Mouse (Mus musculus) megakaryocyte-erythroid progenitor cell, adult 5-6 weeks (primary cell): ENCODE measurements around the gene Pik3c2g. TPM values are rescaled to one million over a fixed set of nuclear protein-coding genes. Genes with fewer than 3 reads are reported as not detected.

ENCODE experiments used
- ATAC-seq: replicated peaks from 2 replicates; pipeline ENCODE4 v1.8.0; 2016; ENCODE audit warnings: mild to moderate bottlenecking, inconsistent platforms; ENCODE audit not compliant: severe bottlenecking, poor library complexity, low FRiP score, low TSS enrichment
- total RNA-seq, 2 experiments: library from RNA; stranded (forward) in 1 of 2; stranded (reverse) in 1 of 2; fragments of 200-1000, 215-1000 nt in 1 of 2; fragments of >200 nt in 1 of 2; fragmentation: Nextera tagmentation in 1 of 2; gene quantifications; 2 replicates each; pipeline ENCODE4 v1.2.3; 2014 to 2017

Gene Pik3c2g
- total RNA-seq, 2 experiments from 2014 or later, result not detected

DNA sequence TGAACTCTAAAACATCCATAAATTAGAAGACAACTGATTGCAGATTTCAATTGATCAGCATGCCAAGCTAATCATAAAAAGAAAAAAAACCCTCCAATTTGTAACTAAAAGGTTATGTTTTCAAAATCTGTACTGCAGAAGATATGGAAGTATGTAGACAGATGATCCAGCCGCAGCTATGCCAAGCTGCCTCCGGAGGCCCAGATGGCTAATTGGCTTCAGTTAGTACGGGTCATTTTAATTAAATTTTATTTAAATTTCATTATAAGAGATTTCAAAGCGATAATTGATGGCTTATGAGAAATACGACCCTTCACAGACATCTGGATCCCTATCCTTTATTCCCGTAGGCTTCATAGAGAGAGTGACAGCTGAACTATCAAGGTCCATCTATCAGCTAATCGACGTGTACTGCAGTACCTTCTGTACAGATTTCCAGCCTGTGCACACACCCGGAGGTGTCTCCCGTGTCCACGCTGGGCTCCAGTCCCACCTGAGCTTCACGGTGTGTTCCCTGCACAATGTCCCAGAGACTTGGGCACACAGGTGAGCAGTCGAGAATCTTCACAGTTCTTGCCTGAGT lies 132.7 kb downstream of the Pik3c2g start:
- ATAC-seq, result no peak

DNA sequence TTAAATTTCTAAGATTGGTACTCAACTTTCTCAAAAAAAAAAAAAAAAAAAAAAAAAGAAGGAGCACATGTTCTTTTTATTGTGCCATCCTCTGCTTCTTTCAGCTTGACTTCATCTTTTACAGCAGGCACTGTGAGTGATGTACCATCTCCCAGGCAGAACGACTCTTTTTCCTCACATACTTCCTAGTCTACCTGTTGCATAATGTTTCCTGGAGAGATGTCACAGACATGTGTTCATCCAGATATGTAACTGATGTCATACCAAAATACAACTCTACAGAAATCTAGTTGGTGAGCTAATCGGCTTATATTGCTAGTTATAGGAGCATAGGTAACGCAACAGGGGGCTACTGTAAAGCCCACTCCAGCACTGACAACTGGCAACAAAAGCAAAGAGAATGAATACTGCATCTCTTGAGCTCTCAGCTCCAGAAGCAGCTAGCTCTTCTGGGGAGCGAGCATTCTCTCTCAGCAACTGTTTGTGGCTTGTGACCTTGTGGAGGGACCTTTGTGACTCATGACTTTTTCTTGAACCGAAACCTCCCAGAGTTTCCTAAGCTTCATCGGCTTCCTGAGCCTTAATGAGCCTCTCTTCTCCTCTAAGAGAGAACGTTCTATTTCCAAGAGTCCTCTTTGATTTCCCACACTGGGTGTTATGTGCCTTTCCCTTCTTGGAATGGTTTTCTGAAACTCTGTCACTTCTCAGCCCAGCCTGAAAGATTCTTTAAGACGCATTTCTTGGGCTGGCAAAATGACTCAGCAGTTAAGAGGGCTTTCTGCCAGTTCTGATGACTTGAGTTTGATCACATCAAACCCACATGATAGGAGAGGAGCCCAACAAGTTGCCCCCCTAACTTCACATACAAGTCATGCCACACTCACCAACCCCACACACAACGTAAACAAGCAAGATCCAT lies 148.9 kb downstream of the Pik3c2g start:
- no peak for ATAC-seq

DNA sequence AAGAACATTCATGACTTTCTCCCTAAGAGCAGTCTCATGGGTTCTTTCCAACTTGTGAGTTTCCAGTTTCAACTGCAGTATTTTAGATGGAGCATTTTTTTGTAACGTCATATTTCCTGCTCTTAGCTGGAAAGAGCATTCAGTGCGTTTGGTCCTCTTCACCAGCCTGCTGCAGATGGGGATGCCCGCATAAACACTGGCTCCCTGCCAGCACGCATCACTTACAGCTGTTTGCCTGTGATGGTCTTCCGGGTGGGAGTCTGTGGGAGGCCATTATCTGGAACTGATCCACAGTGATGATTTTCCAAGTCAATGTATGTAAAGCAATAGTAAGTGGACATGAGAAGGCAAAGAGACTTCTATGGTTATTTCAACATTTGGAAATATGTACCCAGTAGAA lies 151.3 kb downstream of the Pik3c2g start:
- no peak for ATAC-seq

DNA sequence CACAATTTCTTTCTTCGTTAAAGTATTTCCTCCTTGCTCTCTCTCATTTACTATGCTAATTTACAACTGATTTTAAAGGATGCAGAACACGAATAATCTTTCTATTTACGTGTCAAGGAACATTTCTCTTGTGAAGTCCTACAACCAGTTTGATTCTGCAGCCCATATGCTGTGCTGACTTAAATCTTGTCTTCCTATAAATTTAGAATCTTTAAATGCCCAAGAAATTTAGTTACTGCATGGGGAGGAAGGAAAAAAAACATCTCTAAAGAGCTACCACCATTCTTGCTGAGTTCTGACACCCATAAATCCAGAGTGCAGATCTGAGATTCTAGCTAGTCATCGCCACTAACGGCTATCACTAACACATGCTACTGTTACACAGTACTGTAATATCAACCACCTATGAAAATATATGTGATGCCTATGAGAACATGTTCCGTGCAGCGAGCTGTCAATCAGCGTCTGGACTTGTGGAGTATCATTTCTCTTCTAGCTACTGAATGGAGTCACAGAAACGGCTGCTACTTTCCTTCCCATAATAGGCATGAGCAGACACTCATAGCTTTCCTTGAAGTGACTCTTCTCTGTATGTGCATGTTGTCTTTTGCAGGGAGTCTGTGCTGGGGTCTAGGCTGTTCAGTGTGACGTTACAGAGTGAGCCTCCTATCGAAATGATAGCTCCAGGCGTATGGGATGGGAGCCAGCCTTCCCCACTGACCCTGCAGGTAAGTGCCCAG lies 155.8 kb downstream of the Pik3c2g start:
- no peak for ATAC-seq

DNA sequence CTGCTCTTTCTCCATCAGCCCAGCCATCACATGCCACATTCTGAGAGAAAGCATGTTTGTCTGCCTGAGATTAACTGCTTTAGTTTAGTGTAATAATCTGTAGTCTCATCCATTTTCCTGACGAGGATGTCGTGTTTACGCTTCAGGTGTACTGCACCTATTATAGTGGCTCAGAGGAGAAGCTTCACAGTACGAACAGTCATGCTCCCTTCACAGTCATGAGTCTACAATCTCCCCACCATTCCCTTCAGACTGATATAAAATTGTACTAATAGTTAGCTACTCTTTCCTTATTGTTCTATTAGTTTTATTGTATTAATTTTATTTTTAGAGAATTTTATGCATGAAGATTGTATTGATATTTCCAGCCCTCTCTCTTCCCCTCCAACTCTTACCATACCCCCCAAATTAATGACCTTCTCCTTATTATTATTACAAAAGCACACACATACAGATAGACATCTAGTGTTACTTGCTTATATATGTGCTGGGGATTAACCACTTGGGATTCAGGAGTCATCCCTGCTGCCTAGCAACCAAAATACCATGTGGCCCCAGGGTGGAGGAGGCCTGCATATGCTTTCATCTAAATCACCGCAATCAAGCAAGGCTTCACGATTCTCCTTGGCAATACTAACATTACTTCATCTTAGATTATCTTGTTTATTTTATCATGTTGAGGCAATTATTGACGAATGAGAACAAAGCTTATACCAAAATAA lies 159.9 kb downstream of the Pik3c2g start:
- no peak for ATAC-seq

DNA sequence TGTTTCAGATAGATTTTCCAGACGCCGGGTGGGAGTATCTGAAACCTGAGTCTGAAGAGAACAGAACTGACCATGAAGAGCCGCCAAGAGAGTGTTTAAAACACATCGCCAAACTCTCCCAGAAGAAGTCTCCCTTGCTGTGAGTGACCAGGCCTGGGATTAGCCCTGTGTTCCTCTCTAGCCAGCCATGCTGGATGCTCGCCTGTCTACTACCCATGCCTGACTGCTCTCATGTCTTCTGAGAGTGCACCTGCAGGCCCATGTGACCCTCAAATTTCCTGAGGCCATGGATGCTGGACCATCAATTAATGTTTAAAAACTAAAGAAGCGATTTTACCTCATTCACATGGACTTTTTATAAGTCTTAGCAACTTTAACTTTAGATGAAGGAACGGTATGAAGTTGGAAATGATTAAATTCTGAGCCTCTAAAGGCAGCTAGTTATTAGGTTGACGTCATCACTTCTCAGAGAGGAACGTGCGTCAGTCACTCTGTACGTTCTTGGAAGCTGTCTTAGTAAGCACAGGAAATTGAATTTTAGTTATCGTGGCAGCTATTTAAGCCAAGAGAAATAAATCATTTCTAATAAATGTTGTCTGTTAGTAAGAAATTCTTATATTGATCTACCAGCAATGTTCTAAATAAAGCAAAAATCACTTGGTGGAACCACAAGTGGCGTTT lies 161.2 kb downstream of the Pik3c2g start:
- no peak for ATAC-seq

DNA sequence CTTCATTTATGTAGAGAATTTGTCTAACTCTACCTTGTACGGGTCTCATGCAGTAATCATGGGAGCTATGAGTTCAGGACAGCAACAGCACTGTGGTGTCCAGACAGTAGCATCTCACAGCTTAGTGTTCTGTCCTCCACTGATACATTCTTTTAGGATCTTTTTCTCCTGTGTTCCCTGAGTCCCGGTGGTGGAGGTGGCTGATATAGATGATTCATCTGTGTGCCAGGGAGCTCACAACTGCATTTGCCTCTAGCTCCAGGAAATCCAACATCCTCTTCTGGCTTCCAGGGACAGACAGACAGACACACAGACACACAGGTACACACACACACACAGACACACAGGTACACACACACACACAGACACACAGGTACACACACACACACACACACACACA lies 163.6 kb downstream of the Pik3c2g start:
- no peak for ATAC-seq

DNA sequence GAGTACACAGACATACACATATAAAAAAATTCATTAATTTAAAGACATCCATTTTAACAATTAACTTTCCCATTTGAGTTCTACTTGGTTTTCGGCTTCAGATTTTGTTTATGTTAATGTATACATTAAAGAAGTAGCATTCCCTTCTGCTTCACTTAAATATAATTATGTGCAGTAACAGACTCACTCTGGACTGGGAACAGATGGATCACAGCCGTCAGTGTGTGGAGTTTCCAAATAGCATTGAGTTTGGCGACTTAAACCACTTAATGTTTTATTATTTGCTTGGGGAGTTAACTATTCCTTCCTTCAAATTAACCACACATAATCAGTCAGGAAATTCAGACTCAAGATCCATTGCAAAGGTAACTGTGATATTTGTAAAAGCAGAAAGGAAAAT lies 164.0 kb downstream of the Pik3c2g start:
- ATAC-seq, result no peak

DNA sequence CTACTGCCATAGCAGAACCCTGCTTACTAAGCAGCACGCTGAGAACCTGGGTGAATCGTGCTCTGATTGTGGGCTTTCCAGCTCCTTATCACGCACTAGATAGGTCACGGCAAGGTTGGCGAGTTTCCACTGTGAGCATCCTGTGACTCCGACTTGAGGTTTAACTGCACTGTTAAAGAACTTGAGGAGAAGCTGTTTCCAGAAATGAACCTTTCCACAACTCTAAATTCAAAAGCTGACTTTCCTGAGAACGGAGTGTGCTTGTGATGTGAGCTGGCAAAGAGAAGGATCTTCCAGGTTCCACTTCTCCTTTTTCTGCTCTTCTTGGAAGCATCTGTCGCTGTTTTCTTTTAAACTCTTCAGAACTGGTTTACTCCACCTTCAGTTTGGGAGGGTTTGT lies 170.9 kb downstream of the Pik3c2g start:
- no peak for ATAC-seq

DNA sequence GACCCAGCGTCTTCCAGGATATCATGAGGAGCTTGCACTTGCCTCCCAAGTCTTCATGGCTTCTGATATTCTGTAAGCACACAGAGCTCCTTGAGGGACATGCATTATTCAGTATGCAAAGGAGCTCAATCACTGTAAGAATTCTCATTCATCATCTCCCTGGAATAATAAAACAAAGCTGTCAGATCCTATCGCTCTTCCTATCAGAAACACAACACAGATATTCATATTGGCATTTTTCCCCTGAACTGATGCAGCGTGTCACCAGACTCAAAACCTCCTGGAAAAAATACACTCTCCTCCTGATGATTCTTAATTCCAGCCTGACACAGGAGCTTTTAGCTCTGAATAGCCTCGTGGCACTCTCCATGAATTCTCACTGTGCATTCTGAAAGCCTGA lies 174.0 kb downstream of the Pik3c2g start:
- no peak for ATAC-seq

DNA sequence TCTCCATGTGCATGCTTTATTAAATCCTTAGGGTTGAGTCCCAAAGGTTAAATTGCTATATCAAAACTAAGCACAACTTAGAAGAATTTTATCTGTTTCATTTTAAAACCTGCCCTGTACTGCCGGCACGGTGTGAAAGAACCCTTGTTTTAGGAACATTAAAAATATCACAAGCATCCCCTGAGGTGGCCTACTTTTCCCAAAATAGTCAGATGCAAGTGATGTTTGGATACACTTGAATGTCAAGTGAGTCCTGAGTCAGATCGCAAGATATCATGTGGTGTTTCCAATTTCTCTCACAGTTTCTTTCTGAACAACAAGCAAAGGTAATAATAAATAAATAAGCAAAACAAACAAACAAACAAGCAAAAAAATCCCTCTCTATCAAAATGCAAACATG lies 177.4 kb downstream of the Pik3c2g start:
- ATAC-seq, result no peak

DNA sequence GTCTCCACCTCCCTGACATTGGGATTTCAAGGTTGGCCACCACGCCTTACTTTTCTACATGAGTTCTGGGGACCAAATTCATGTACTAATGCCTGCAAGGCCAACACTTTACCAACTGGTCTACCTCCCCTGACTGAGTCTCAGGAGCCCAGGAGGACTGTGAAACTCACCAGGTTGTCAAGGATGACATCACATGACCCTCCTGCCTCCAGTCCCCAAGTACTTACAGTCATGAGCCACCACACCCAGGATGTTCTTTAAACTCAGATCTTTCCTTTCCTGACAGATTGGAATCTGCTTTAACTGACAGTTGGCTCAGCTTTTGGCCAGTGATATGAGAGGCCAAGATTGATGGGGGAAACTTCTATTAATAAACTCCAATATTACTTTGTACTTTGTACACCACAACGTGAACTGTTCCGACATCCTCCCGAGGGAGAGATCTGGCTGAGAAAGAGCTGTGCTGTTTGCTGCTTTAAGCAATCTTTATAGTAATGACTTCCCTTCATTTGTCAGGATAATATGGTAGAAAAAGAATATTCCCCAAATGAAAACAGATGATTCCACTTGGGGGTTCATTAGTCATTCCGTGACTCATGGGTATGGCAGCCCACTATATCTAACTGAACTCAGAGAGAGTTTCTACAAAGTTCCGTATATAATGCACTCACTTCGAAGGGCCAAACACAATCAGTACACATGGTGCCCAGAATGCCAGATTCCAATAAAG lies 182.9 kb downstream of the Pik3c2g start:
- no peak for ATAC-seq

DNA sequence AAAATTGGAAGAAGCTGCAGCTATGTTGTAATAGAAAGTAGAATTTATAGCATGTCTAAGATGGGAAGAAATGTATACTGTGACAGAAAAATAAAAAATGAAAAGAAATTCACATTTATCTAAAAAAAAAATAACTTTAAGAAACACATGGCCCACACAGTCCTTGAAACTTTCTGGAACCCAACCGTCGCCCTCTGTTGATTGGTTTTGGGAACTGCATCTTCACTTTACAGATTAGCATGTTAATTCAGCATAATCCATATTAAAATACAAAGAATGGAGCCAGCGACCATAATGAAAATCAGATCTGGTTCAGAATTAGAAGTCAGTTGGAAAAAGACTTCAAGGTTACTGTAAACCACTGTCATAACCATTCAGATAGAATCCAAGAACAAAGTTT lies 183.5 kb downstream of the Pik3c2g start:
- ATAC-seq, result no peak

DNA sequence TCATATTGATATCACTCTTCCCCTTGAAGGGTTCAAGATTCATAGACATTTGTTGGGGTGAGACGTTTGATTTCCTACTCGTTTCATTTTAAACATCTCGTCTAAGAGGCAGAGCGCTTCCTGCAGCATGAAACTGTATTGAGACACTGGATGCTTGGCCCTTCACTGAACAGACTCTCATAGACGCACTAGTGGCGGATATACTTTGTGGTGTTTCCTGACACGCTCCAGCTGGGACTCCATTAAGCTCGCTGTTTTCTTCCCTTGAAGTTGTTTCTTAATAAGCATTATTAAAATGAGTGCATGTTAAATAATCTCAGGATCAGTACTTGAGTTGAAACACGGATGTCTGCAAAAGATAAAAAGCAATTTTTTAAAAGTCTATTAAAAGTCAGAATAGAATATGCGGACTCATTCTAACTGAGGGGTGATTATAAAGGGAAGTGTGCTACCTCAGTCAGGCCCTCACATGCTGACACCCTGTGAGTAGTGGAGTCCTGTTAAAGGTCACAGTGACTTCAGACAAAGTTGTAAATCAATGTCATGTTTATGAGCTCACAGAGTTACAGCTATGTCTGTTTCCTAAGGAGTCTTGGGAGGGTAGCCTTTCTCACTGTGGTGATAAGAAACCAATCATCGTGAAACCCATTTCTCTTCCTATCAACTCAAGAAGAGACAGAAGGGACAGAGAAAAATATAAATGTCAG lies 190.7 kb downstream of the Pik3c2g start:
- no peak for ATAC-seq

DNA sequence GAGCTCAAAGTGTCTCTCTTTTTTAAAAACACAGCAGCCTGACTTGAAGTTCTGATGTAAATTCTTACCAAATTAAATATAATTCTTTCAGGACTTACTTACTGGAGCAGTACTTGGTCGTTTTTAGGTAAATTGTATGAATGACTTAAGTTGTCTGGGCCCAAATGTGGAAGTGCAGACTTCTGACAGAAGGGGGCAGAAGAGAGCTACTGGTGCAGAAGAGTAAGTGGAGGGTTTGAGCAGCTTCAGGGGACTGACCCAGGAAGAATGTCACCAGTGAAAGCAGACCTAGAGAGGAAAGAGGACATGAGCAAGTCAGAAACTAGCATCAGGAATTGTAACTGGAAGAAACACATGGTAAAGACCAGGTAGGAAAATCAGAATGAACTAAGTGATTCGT lies 193.0 kb downstream of the Pik3c2g start:
- no peak for ATAC-seq

DNA sequence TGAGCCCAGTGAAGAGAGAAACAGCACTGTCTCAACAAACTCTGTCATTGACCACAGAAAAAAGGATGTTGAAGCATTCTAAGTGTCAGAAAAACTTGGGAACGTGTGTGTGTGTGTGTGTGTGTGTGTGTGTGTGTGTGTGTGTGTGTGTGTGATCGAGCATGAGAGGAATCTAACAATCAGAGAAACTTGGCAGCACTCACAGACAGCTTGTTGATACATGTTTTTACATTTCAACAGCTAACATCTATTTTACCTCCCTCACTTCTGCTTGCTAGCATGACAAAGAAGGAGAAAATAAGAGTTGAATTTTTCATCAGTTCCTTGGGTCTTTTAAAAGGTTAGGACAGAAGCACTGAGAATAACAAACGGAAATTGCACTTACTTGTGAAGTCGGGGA lies 202.5 kb downstream of the Pik3c2g start:
- no peak for ATAC-seq

DNA sequence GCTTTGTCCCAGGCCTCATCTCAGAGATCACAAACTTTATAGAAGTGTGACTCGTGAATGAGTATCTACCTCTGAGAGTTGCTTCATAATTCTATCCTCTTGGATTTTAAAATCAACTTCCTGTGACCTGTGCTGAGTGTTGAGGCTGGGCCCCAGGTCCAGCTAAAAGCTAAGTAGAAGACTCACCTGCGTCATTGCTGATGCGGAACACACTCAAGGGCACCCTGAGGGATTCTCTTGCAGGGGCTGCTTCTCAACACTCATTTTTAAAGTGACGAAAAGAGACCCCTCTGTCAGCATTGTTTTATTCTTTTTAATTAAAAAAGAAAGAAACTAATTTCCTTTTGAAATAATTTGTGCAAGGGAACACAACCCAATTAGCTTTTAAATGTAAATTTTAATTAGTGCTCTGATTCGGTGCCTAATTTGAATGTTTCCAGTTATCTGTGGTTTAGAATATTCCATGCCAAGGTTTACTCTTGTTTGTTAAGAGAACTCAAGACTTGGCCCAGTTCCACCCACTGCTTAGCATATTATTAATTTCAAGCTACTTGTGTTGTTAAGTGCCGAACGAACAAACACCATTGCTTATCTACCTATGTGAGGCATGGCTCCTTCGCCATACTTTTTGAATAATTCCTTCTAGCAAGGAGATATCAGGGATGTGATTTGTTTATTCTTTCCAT lies 212.7 kb downstream of the Pik3c2g start:
- ATAC-seq, result no peak

DNA sequence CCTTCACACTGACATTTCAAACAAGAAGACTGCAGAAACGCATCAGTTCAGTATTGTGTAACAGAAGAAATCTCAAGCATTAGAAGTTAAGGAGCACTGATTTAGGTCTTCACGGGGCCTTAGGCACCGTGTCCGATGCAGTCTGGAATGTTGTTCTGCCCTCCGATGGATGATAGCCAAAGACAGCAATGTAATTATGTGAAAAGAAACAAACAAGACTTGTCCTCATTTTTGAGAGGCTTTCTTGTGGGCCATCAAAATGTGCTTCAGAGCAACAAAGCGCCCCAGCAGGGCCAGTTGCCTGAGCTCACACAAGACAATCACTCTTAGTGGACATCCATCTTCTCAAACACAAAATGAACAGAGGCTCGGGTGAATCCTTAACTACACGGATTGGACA lies 234.9 kb downstream of the Pik3c2g start:
- ATAC-seq, result no peak
